Mouse (Mus musculus) layer of hippocampus, adult 8-10 months (tissue): ENCODE data around the gene Mfsd11. TPM values are rescaled to one million over a fixed set of nuclear protein-coding genes. Genes with fewer than 3 reads are reported as not detected.

ENCODE experiments used
- total RNA-seq, 4 experiments: library from RNA; stranded (reverse); gene quantifications; 2 replicates each; pipeline ENCODE4 v1.2.4; 2022

The Mfsd11 gene
- total RNA-seq, 4 experiments from 2014 or later: 47.2 to 58.6 (median 51.2) TPM

Other genes with a start within 250 kb of the Mfsd11 start
- 1 to 10 TPM; 1.1 to 2.5 (median 1.8) TPM for gene Rhbdf2, start 225.4 kb upstream of the Mfsd11 start, total RNA-seq
- gene Prcd, start 198.9 kb upstream of the Mfsd11 start, total RNA-seq: 1 to 10 TPM; 4.8 to 8.5 (median 5.8) TPM
- gene Cygb, start 198.1 kb upstream of the Mfsd11 start, total RNA-seq: 10 to 100 TPM; 57.2 to 76.1 (median 63.0) TPM
- gene St6galnac1, start 76.9 kb upstream of the Mfsd11 start, total RNA-seq: not detected
- gene Mxra7, start 24.4 kb upstream of the Mfsd11 start, total RNA-seq: 10 to 100 TPM; 18.6 to 22.1 (median 20.0) TPM
- 10 to 100 TPM; 23.0 to 33.2 (median 28.8) TPM for gene Mettl23, start 9.2 kb upstream of the Mfsd11 start, total RNA-seq
- gene Jmjd6, start 9.0 kb upstream of the Mfsd11 start, total RNA-seq: 10 to 100 TPM; 29.1 to 36.5 (median 32.4) TPM
- 100 to 1,000 TPM; 177 to 189 (median 181) TPM for gene Srsf2, start 654 bp downstream of the Mfsd11 start, total RNA-seq
- gene Mgat5b, start 66.4 kb downstream of the Mfsd11 start, total RNA-seq: 10 to 100 TPM; 37.8 to 47.5 (median 42.6) TPM